Mouse (Mus musculus) liver, adult 2 months (tissue): ENCODE results near the gene Map4k1.
A peak's percentile ranks its signal among the peaks of the same experiment; 100 is the strongest.

Experiments used
- CTCF ChIP-seq: fragments of 200-500 bp; IDR thresholded peaks from 2 replicates; pipeline ENCODE4 v1.5.1; 2011; ENCODE audit warnings: low read depth, low read length, control low read depth
- POLR2A ChIP-seq: fragments of 200-500 bp; IDR thresholded peaks from 2 replicates; pipeline ENCODE4 v1.6.1; 2011; ENCODE audit warnings: low read length, control low read depth; ENCODE audit not compliant: insufficient read depth; ENCODE audit errors: extremely low read depth

DNA sequence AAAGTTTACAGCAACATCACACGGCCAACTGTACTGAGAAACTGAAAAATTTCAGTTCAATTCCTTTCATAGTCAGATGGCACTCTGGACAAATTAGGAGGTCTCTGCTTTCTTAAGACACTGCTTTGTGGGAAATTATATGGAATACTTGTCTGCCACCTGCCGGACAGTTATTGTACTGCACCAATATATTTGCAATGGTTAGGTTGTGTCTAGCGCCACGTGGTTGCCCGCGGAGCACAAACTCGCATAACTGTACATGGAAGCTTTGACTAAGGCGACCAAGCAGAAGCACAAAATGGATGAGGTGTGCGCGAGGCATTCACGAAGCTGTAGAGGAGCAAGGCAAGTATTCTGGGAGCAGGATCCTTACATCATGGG is 57.7 kb downstream of the Map4k1 start:
- TF ChIP-seq CTCF, result peak; percentile 65
- TF ChIP-seq POLR2A, result no peak
